Mouse (Mus musculus): ENCODE results near the gene Yipf7. TPM values are rescaled to one million over a fixed set of nuclear protein-coding genes. Genes with fewer than 3 reads are reported as not detected.

Gene Yipf7
- polyA plus RNA-seq, 1 experiment = not detected

DNA sequence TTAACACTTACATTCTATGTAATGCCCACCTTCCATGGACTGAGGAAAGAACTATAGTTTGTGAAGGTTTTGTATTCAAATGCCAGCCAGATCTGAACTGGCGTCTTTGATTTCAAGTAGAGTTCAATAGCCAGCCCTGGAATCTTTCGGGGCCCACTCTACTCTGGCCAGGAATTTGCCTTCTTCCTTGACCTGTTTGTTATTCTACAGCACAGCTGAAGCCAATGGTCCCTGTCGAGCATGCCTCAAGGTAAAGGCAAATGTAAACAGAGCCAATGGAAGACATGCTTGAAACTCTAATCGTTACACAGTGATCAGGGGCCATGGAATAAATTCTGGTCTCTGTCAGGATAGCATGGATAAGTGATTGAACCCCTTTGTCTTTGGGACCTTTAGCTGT lies 30.2 kb downstream of the Yipf7 start:
- no peaks in the 10 kb centered on the region for H3K4me1 ChIP-seq (ENCODE audit: control insufficient read depth, insufficient read depth, low read length)
- WGBS = 81% methylated on average over 4 of the region's 4 CpGs
- H3K27ac ChIP-seq (ENCODE audit: insufficient read depth, low read depth, low read length) = no peak overlapping the region
- no peak for TF ChIP-seq CTCF (IDR thresholded peaks at IDR 0.05; ENCODE audit: insufficient read depth, low read depth, low read length)
- no peak for TF ChIP-seq POLR2A (IDR thresholded peaks at IDR 0.05; ENCODE audit: insufficient read depth, low read depth, low read length)
- H3K4me3 ChIP-seq (ENCODE audit: insufficient read depth, low read depth, low read length) = no peak overlapping the region

DNA sequence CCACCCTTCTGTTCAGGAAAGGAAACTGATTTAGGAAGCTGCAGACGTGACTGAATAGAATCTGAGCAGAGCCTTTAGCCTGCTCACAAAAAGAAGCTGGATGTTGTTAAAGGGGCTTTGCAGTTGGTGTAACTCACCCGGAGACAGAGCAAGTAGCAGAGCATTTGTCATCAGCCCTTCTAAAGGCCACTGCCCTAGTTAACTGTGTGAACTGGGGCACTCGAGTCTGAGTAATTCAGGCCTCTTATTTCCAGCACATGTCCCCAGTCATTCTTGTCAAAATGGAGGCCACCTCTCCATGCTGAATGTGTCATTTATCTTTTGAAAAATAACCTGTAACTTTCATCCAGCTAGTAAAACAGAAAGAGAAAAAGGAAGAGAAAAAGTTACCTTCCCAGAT lies 30.8 kb downstream of the Yipf7 start:
- TF ChIP-seq CTCF (IDR thresholded peaks at IDR 0.05; ENCODE audit: insufficient read depth, low read depth, low read length) (no peak), POLR2A (IDR thresholded peaks at IDR 0.05; ENCODE audit: insufficient read depth, low read depth, low read length) (no peak)
- 50% methylated on average over 3 of the region's 3 CpGs for WGBS
- Histone ChIP-seq H3K4me1 (ENCODE audit: control insufficient read depth, insufficient read depth, low read length) (no peaks in the 10 kb centered on the region), H3K4me3 (ENCODE audit: insufficient read depth, low read depth, low read length) (no peak overlapping the region), H3K27ac (ENCODE audit: insufficient read depth, low read depth, low read length) (no peak overlapping the region)

DNA sequence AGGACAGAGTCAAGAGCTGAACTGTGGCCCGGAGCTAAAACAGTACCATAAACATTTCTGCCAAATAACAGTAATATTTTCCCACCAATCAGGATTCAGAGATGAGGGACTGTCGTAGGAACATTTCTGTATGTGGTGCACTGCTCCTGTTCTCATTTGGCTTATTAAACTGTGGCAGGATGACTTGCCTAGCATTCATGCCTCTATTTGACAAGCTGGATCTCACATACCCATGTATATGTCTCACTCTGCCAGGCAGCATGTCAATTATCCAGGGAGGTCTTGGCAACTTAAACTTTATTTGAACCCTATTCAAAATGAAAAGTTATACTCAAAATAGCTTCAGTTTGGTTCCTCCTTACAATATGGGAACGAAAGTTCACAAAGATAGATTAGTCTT lies 35.4 kb downstream of the Yipf7 start:
- 86% methylated on average over 3 of the region's 3 CpGs for WGBS
- no peak for TF ChIP-seq POLR2A (IDR thresholded peaks at IDR 0.05; ENCODE audit: insufficient read depth, low read depth, low read length)
- TF ChIP-seq CTCF (IDR thresholded peaks at IDR 0.05; ENCODE audit: insufficient read depth, low read depth, low read length) = no peak
- Histone ChIP-seq H3K4me1 (ENCODE audit: control insufficient read depth, insufficient read depth, low read length) (no peaks in the 10 kb centered on the region), H3K4me3 (ENCODE audit: insufficient read depth, low read depth, low read length) (no peak overlapping the region), H3K27ac (ENCODE audit: insufficient read depth, low read depth, low read length) (no peak overlapping the region)

DNA sequence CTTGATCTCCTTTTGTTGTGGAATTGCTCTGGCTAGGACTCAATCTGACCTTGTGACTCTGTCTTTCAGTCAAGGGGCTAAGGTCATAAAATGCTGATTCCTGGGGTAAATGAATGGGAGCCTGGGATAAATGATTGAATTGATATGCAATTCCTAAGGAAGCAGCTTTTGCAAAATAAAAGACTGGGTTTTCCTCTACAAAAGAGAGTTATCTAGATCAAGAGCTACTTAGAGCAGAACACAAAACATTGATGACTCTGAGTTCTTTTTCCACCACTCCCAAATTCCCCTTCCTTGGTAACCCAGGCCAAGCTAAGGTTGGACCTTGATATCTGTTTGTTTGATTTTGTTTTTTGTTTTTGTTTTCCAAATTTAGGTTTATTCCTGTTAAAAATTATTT lies 53.4 kb downstream of the Yipf7 start:
- no peak overlapping the region for H3K27ac ChIP-seq (ENCODE audit: insufficient read depth, low read depth, low read length)
- TF ChIP-seq CTCF (IDR thresholded peaks at IDR 0.05; ENCODE audit: insufficient read depth, low read depth, low read length) (no peak), POLR2A (IDR thresholded peaks at IDR 0.05; ENCODE audit: insufficient read depth, low read depth, low read length) (no peak)
- H3K4me1 ChIP-seq (ENCODE audit: control insufficient read depth, insufficient read depth, low read length) = no peaks in the 10 kb centered on the region
- no peak overlapping the region for H3K4me3 ChIP-seq (ENCODE audit: insufficient read depth, low read depth, low read length)

DNA sequence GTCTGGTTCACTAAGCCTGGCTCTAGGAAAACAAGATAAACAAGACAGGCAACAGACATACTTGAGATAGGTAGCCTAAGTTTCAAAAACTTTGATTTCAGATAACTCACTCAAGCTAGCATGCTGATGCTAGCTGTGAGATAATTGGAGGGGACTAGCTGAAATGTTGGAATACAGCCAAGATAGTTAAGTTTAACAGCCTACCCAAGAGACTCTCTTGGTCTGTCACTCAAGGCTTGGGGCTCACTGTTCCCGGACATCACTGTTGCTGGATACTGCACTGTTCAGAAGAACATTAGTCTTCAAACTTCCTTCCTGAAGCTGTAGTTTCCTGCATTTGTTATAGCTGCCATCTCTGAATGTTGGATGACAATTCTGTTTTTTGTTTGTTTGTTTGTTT lies 74.9 kb downstream of the Yipf7 start:
- WGBS = 57% methylated on average over 1 of the region's 1 CpGs
- Histone ChIP-seq H3K4me3 (ENCODE audit: insufficient read depth, low read depth, low read length) (no peak overlapping the region), H3K4me1 (ENCODE audit: control insufficient read depth, insufficient read depth, low read length) (no peaks in the 10 kb centered on the region), H3K27ac (ENCODE audit: insufficient read depth, low read depth, low read length) (no peak overlapping the region)
- TF ChIP-seq CTCF (IDR thresholded peaks at IDR 0.05; ENCODE audit: insufficient read depth, low read depth, low read length) (no peak), POLR2A (IDR thresholded peaks at IDR 0.05; ENCODE audit: insufficient read depth, low read depth, low read length) (no peak)

Other genes starting within 250 kb of the Yipf7 start
- gene Kctd8, start 201.0 kb downstream of the Yipf7 start, polyA plus RNA-seq (2012; ENCODE audit: insufficient read depth, insufficient read length, low replicate concordance, missing spikeins) = not detected in 2 replicates
- gene Guf1, start 14.3 kb upstream of the Yipf7 start, polyA plus RNA-seq (2012; ENCODE audit: insufficient read depth, insufficient read length, low replicate concordance, missing spikeins) = not detected in 2 replicates
- not detected in 2 replicates for gene Gnpda2, start 49.7 kb upstream of the Yipf7 start, polyA plus RNA-seq (2012; ENCODE audit: insufficient read depth, insufficient read length, low replicate concordance, missing spikeins)